Mouse (Mus musculus): ENCODE results near the gene Sytl1.

- TF ChIP-seq CTCF (IDR thresholded peaks at IDR 0.05; ENCODE audit: borderline replicate concordance, control insufficient read depth, extremely low read depth, insufficient read depth, low read length, poor library complexity) (no peak), POLR2A (IDR thresholded peaks at IDR 0.05; ENCODE audit: control insufficient read depth, extremely low read depth, insufficient read depth, low read length, poor library complexity) (no peak)
Measured at GRCm38 (mm10) chr4:133242710-133243109, 20.2 kb downstream of the Sytl1 start.

All from thymus, adult 2 months (tissue).